Mouse (Mus musculus): Measurements from ENCODE around the gene Clstn1.

Gene Clstn1

GRCm38 (mm10) chr4:149675378-149676261 is 89.4 kb downstream of the Clstn1 start:
- peak; percentile 72 to 73 for DNase-seq (ENCODE audit: low spot score in 2 of 2)

- no peak for DNase-seq (ENCODE audit: low spot score in 2 of 2)
Observed at GRCm38 (mm10) chr4:149678006-149678405, 91.7 kb downstream of the Clstn1 start.

DNA sequence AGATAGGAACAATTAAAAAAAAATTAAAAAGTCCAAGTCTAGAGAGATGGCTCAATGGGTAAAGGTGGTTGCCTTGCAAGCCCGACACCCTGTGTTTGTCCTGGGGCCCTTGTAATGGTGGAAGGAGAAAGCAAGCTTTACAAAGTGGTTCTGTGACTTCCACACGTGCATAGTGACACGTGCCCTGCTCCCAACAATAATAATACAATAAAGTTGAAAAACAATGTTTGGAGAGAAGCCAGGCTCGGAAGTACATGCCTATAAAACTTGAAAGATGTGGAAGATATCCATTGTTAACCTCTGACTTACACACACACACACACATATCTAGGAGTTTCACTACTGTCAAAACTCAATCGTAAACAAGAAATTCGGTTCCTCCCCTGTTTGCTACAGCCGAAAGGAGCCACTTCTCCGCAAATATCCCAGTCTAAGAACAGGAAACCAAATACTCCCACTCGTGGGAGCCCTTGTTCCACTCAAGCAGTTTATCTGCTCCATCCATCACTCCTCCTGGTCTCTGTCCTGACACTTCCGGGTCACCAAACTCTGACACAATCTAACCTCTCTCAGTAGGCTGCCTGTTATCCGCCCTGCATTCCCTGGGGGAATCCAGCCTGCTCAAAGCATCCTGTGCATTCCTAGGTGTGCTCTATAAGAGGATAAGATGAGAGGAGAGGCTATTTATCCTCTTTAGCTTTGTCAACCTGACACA is 92.9 kb downstream of the Clstn1 start:
- no peak for DNase-seq (ENCODE audit: low spot score in 2 of 2)

DNA sequence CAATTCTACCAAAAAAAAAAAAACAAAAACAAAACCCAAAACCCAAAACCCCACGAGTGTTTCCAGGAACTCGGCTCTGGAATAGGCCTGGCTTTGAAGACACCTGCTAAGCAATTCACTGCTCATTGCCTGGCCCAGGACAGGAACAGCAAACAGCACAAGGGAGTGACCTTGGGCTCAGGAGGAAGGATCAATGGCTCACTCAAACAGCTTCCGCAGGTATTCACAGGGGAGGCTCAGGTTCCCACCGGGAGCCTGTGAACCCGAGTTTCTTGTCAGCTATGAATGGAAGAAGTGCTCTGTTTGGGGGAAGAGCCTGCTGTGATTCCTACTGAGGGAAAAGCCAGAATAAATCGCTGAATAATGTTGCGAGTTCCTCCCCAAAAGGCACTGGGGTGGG is 97.6 kb downstream of the Clstn1 start:
- DNase-seq (ENCODE audit: low spot score in 2 of 2): no peak

GRCm38 (mm10) chr4:149684841-149685623 is 98.8 kb downstream of the Clstn1 start:
- DNase-seq (ENCODE audit: low spot score in 2 of 2): no peak

DNA sequence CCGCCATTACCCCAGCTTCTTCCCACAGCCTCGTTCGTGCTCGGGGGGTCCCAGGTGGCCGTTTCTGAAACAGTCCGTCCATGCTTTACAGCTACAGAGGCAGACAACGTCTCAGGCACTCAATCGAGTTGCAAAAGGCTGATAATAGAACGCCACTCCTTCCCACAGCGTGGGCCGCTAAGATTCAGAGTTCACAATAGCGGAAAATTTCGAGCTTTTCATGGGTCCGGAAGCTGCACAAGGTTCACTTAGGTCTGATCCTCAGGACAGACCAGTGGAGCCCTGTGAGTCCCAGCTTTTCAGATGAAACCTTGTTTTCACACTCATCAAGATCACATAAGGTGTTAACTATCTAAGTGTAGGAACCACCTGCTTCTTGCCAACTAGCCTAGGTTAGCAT is 102.6 kb downstream of the Clstn1 start:
- DNase-seq (ENCODE audit: low spot score in 2 of 2): no peak

DNA sequence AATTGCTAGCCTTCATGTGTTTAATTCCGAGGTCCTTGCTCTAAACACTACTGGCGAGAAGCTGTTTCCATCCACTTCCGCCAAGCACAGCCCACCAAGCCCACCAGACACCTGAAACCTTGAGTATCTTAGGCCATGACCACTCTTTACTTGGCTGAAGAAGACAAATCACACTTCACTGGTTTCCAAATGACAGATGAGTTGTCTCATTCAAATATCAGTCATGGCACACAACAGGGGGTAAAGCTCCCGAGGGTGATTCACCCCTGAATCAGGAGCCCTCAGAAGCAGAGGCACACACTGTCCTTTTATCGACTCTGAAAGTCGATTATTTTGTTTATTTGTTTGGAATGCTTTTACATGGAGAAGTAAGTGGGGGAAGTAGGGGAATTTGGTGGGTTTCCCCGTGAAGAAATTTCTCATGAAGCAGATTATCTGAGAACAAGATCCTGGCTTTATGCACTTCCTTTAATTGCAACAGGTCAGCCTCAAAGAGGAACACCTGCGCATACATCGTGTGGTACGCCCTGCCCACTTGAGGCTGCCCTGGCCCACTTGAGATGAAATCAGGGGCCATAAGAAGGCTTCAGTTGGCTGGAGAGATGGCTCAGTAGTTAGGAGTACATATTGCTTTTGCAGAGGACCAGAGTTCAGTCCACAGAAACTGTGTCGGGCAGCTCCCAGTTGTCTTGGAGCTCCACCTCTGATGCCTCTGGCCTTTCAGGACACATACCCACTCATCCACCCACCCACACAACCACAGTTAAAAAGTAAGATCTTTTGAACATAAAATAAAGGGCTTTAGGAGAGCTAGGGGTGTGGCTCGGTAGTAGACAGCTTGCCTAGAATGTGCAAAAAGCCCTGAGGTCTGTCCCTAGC is 103.8 kb downstream of the Clstn1 start:
- no peak for DNase-seq (ENCODE audit: low spot score in 2 of 2)

DNA sequence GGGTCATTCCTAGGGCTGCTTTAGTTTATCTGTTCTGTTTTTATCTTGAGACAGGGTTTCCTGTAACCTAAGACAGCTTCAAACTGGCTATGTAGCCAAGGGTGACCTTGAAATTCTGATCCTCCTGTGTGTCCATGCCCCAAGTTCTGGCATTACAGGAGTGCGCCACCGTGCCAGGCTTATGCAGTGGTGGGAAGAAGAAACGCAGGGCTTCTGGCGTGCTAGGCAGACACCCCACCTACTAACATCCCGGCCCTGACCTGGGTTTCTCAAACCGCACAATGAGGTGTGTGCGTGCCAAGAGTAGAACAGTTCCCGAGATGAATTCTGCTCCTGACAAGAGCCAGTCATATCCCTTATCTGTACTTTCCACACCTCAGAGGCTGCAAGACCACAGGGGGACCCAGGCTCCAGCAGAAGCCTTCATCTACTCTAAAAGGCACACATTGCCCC is 104.6 kb downstream of the Clstn1 start:
- DNase-seq (ENCODE audit: low spot score in 2 of 2): no peak

- DNase-seq (ENCODE audit: low spot score in 2 of 2): no peak
Observed at GRCm38 (mm10) chr4:149691368-149691767, 105.1 kb downstream of the Clstn1 start.

GRCm38 (mm10) chr4:149696189-149696971 is 110.1 kb downstream of the Clstn1 start:
- DNase-seq (ENCODE audit: low spot score in 2 of 2): no peak

DNA sequence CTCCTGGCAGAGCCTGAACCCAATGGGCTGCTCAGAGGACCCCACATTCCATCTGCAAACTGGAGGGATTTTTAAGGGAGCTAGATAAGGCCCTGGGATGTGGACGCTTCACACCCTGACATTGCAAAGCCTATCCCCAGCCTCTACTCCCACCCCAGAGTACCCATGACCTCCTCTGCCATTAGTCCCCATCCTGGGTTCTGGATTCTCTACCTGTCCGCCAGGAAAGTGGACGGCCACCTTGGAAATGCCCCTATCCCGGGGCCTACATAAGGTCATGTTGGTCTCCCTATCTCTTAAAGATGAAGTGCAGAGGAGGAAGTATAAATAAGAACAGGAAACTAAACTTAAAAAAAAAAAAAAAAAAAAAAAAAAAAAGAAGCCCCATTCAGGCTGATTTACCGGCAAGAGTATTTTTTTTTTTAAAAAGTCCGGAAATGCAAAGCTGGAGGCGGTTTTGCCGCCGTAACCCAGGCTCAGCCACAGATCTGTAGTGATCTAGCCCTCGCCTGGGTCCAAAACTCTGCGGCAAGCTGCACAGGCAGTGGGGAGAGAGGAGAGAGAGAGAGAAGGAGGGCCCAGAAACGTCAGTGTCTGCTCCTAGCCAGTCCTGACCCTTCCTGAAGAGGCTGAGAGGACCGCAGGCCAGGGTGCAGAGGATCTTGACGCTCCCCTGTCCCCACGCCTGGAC is 111.4 kb downstream of the Clstn1 start:
- DNase-seq (ENCODE audit: low spot score in 2 of 2): no peak

DNA sequence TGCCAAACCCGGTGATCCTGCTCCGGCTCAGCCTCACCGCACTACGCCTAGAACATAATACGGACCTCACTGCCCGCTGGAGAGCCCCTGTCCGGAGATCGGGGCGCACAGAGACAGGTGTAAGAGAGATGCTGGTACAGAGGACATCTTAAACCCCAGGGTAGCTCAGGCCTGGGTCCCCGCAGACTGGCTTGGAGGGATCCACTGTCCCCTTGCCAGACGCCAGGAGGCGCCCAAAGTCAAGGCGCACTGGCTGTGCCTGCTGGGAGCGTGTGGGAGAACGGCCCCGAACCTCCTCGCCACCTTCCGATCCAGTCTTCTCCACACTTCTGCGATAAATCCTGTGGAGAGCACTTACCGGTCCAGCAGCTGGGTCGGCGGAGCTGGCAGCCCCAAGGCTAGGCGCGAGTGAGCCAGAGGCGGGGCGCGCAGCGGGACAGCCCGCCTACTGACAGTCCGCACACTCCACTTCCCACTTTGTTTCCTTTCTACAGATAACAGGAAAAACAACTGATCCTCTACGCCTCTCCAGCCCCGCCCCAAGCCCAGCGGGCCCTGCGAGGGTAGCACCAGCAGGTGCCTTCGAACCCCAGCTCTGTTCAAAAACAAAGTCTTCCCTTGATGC is 112.0 kb downstream of the Clstn1 start:
- peak in 1 of 2 experiments; percentile 51 for DNase-seq (ENCODE audit: low spot score in 2 of 2)

All from right cerebral cortex, adult 2 months (tissue).